Mouse (Mus musculus) layer of hippocampus, postnatal 14 days (tissue): ENCODE data around the gene Smoc1. TPM values are rescaled to one million over a fixed set of nuclear protein-coding genes. Genes with fewer than 3 reads are reported as not detected.
A peak's percentile ranks its signal among the peaks of the same experiment; 100 is the strongest.

Experiments
- DNase-seq, 2 experiments: peaks; one replicate each; pipeline ENCODE4 v3.0.0; 2021 to 2022; ENCODE audit warnings: low spot score in 2 of 2, mixed read lengths in 1 of 2
- total RNA-seq, 2 experiments: library from RNA; stranded (reverse); gene quantifications; 2 replicates each; pipeline ENCODE4 v1.2.3; 2021

The Smoc1 gene
- total RNA-seq, 2 experiments from 2014 or later, result 8.3 to 8.7 TPM

DNA sequence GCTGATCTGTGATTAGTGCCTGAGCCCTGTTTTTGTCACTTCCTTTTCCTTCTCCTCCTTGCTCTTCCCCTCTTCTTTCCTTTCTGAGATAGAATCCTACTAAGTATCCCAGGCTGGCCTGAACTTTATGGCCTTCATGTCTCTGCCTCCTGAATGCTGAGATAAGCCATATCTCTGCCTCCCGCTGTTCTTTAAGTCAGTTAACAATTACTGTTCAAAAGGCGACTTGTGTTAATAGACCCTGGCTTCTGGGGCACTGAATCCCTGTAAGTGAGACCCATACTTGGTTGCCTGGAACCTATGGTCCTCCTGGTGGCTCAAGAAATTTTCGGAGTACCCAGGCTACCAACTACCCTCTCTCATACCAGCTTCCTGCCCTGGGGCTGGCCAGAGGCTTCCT, 48.3 kb downstream of the Smoc1 start:
- DNase-seq, result no peak

- DNase-seq, result no peak
Measured at GRCm38 (mm10) chr12:81077953-81078646, 51.5 kb downstream of the Smoc1 start.

DNA sequence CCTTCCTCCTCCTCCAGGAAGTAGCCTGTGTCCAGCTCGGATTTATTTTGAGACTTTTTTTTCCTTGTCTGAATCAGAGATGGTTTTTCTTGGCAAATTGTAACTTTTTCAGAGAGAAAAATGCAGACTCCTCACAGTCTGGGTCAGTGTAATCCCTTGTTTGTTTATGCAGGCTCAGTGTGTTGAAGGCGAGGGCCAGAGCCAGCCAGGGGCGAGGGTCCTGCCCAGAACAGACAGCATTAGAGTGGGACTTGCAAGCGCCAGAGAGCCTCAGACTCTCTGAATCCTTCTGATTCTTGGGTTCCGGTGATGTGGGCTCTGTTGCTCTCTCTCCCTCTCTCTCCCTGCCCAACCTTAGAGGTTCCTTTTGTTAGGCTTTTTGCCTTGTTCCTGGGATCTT, 53.7 kb downstream of the Smoc1 start:
- no peak for DNase-seq

- DNase-seq, result no peak
Measured at GRCm38 (mm10) chr12:81081031-81081430, 54.4 kb downstream of the Smoc1 start.

- no peak for DNase-seq
Measured at GRCm38 (mm10) chr12:81083146-81083545, 56.5 kb downstream of the Smoc1 start.

- peak in 1 of 2 experiments; percentile 25 for DNase-seq
Measured at GRCm38 (mm10) chr12:81085244-81085643, 58.6 kb downstream of the Smoc1 start.

GRCm38 (mm10) chr12:81088131-81088530, 61.5 kb downstream of the Smoc1 start:
- DNase-seq, result no peak

DNA sequence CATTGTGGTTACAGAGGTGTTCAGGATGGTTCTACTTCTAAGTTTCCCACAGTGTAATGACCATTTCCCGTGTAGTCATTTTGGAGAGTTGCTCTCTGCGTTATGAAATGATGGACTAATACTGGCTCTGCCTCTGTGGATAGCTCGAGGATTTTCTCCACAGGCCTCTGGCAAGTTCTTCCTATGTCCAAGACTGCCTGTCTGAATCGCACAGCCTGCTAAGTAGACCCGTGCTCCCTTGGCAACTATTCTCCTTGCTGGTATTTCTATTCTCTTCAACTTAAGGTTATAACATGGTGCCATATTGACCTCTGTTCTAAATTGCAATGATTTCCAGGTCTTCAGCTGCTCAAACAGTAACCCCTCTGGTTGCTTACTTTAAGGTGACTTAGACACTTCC, 65.0 kb downstream of the Smoc1 start:
- DNase-seq, result no peak

DNA sequence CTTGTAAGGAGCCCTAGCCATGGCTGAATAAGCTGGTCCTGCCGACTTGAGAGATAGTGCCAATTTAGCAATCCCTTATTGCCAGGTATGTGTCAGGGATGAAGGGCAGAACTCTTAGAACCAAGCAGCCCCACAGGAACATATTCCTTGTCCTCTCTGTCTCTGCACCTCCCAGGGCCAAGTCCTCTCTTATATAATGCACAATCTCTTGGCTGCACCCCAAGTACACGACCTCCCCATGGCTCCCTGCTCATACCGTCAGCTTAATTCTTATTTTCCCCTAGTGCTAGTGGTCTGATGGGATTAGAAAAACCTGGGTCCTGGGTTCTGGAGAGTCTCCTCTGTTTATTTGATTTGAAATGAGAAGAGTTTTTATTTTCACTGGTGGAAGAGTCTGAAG, 66.0 kb downstream of the Smoc1 start:
- DNase-seq, result no peak

GRCm38 (mm10) chr12:81093211-81093610, 66.6 kb downstream of the Smoc1 start:
- no peak for DNase-seq

- DNase-seq, result no peak
Measured at GRCm38 (mm10) chr12:81094766-81095405, 68.3 kb downstream of the Smoc1 start.

DNA sequence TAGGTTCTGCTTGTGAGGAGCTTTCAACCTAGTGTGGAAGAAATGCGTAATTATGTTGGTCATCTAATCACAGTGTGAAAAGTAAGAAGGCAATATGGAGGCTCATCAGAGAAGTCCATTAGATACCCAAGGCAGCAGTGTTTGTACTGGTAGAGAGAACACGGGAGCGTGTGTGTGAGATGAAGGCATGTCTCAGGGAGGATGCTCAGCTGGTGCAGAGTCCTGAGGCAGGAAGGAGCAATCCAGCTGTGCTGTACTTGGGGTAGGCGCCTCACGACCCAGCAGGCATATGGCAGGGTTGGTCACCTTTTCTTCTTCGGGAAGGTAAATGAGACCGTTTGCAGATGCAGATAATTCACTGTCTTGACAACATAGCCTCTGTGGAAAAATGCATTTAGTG, 70.7 kb downstream of the Smoc1 start:
- no peak for DNase-seq

DNA sequence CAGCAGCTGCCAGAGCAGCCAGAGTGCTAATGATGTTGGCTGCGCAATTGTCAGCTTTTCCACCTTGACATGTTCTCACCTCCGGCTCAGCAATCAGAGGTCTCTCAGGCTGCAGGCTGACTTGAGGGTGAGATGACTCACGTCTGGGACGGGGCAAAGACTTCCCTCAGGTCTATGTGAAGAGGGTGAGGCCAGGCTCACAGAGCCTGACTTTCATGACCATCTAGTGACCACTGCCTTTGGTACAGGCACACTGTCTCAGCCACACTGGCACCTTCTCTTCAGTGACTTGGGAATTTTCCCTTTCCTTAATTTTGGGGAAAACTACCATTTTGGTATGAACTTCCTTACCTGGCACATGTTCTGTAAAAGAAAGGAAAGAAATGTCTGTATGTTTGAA, 71.1 kb downstream of the Smoc1 start:
- DNase-seq, result no peak

DNA sequence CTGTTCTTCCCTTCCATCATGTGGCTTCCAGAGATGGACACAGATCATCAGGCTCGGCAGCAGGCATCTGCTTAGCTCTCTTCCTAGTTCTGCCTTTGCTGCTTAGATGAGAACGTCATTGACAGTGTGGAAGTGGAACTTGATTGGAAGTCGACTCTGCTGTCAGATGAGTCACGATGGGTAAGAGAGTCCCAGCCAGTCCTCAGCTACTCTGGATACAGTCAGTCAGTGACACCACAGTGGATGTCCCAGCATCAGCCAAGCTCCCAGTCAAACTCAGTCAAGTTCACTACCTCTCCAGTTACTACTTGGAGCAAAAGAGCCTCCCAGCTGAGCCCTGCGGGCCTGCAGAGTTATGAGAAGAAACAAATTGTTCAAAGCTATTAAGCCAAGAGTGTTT, 72.6 kb downstream of the Smoc1 start:
- no peak for DNase-seq

- DNase-seq, result no peak
Measured at GRCm38 (mm10) chr12:81101691-81102090, 75.1 kb downstream of the Smoc1 start.

DNA sequence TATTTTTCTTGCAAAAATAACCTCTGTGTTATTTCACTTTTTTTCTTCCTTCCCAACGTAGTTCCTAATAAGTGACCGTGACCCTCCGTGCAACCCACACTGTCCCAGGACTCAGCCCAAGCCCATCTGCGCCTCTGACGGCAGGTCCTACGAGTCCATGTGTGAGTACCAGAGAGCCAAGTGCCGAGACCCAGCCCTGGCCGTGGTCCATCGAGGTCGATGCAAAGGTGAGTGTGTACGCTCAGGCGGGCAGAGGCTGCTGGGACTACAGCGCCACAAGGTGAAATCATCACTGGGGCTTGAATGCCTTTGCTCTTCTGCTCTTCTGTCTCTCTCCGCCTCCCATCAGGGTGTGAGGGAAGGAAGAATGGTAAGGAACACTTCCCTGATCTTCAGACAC, 77.9 kb downstream of the Smoc1 start:
- no peak for DNase-seq

GRCm38 (mm10) chr12:81105721-81106633, 79.4 kb downstream of the Smoc1 start:
- peak; percentile 58 to 79 for DNase-seq

DNA sequence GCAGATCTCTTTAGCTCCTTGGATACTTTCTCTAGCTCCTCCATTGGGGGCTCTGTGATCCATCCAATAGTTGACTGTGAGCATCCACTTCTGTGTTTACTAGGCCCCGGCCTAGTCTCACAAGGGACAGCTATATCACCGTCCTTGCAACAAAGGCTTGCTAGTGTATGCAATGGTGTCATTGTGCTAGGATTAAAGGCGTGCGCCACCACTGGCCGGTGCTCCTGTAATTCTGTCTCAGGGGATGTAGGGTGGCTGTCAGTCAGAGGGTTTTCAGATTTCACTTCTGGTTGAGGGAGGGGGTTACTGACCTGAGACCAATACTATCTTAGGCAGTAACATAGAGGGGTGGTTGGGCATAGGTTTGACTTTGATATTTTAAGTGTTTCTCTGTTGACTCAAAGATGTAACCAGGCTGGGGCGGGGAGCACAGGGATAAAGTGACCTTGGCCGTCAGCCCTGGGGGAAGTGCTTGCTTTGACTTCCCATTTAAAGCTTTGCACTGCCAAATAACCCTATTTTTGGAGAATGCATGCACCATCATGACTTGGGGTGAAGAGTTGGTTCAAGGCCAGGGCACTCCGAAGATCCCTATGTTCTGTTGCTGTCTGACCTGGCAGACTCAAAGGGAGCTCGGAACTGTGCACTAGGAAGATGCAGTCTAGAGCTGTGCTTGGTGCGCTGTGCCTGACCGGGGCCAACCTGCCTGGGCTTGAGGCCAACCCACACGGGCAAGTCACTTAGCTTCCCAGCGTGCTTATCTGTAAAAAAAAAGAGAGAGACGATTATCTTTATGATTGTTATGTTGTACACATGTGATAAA, 80.9 kb downstream of the Smoc1 start:
- DNase-seq, result no peak

GRCm38 (mm10) chr12:81108600-81109011, 82.0 kb downstream of the Smoc1 start:
- DNase-seq, result no peak

DNA sequence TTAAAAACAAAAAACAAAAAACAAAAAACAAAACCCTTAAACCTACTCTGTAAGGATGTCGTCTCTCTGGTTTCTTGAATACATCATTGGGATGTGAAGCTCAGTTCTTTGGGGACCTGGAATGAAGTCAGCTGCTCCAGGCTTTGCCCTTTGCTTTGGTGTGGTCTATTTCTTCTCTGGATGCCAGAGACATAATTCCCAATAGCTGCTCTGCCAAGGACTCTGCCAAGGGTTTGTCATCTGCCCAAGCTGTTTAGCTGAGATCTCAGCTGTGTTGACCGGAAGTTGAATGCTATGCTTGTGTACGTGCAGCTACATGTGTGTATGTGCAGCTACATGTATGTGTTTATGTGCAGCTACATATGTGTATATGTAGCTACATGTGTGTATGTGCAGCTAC, 83.4 kb downstream of the Smoc1 start:
- no peak for DNase-seq

- DNase-seq, result no peak
Measured at GRCm38 (mm10) chr12:81112321-81112720, 85.7 kb downstream of the Smoc1 start.
